Mouse (Mus musculus) gastrocnemius, adult 2 months (tissue): ENCODE measurements around the gene 1700019A02Rik. TPM values are rescaled to one million over a fixed set of nuclear protein-coding genes. Genes with fewer than 3 reads are reported as not detected.

Experiments used
- DNase-seq: peaks from one replicate; pipeline ENCODE4 v3.0.0; 2022
- H3K27ac ChIP-seq: fragments of 200-600 bp; 2 replicates; pipeline ENCODE4 v1.8.1; 2022; ENCODE audit warnings: mild to moderate bottlenecking
- H3K4me3 ChIP-seq: fragments of 200-600 bp; 2 replicates; pipeline ENCODE4 v1.8.1; 2022; ENCODE audit warnings: mild to moderate bottlenecking, moderate library complexity
- CTCF ChIP-seq: fragments of 200-600 bp; IDR thresholded peaks from 2 replicates; pipeline ENCODE4 v1.8.1; 2022; ENCODE audit warnings: antibody characterized with exemption, mild to moderate bottlenecking, moderate library complexity
- intact Hi-C: fragments of 180-260 bp; cut with DNase I; formaldehyde crosslinking; loops from one replicate; pipeline ENCODE4 v1.15.1; 2025
- long read RNA-seq, 2 experiments: library from polyadenylated mRNA; stranded (forward); transcript quantifications; one replicate each; pipeline ENCODE4 v2.0.0; 2021
- total RNA-seq, 2 experiments: library from RNA; stranded (reverse); gene quantifications; 2 replicates each; pipeline ENCODE4 v1.2.3; 2021

The 1700019A02Rik gene
- not detected for total RNA-seq
- long read RNA-seq, experiment 1, result 0 reads
- long read RNA-seq, experiment 2, result 0 reads

DNA sequence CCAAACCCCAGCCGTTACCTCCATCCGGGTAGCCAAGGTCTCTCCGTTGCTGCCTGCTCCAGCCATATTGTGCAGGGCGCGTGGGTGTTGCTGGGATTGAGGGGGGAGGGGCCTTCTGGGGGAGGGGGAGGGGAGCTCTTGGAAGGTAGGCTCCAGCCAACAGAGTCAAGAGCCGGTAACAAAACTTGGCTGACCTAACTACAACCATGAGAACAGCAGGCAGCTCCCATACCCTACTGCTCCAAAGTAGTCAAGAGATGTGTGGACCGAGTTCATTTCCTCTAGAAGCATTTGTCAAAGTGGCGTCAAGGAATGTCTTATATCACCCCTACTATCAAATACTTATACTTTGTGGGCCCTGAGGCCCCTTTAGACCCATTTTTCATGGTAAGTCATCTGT lies at the start of gene 1700019A02Rik:
Gene 1700019A02Rik, minus strand, starts transcription at position 101 of the 400 bp plus-strand sequence.
- intact Hi-C loops, result no loop called here
- Histone ChIP-seq H3K4me3 (no peak within 1 kb of the TSS), H3K27ac (no peak within 1 kb of the TSS)
- no peak for DNase-seq
- TF ChIP-seq CTCF, result no peak

DNA sequence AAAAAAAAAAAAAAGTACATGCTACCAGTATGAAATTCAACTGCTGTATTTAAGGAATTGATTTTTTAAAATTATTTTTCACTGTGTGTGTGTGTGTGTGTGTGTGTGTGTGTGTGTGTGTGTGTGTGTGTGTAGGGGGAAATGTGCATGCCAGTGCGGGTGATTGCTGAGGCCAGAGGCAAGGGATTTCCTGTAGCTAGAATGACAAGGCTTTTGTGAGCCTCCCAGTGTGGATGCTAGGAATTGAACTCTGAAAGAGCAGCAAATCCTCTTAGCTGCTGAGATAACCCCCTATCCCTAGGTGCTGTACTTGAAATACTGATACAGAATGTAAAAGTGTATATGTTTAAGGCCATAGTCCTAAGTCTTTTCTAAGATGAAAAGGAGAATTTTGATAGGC lies 38.6 kb upstream of the 1700019A02Rik start:
- no peak for TF ChIP-seq CTCF
- H3K4me3 ChIP-seq, result no peak overlapping the region
- H3K27ac ChIP-seq, result peak overlapping the region; percentile 84
- peak; percentile 21 for DNase-seq
- intact Hi-C loops, result no loop called here

DNA sequence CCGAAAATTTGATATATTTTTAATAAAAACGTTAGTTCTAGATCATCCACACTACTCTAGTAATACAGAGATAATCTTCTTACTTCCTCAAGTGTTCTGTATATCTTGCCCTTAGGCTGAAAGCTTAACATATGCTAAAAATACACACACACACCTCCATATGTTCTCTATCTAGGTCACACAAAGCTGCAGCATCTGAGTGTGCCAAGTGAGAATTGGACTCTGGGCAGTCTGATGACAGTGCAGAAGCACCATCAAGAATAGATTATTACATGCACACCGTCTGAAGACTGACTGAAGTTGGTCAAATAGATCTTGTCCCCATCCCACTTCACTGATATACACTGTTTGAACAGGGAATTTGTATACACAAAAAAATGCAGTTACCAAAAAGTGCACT lies 38.2 kb upstream of the 1700019A02Rik start:
- peak; percentile 53 for DNase-seq
- no peak for TF ChIP-seq CTCF
- Histone ChIP-seq H3K27ac (peak overlapping the region; percentile 84), H3K4me3 (no peak overlapping the region)
- intact Hi-C loops, result no loop called here

DNA sequence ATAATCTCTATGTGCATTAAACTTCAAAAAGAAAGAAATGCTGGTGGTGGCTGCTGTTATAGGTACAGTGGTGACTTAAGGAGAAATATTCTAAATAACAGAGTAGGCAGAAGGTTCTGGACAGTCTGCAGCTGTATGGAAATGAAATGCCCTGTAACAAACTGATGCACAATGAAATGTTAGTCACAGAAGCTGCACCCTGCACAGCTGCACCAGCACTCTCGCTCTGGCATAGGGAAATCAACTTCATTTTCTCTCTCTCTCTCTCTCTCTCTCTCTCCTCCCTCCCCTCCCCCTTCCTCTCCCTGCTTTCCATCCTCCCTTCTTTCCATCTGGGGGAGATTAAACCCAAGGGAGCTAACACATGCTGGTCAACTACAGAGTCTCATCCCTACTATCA lies 37.3 kb upstream of the 1700019A02Rik start:
- no peak for DNase-seq
- no peak overlapping the region for H3K4me3 ChIP-seq
- TF ChIP-seq CTCF, result no peak
- peak overlapping the region; percentile 84 for H3K27ac ChIP-seq
- intact Hi-C loops, result no loop called here

DNA sequence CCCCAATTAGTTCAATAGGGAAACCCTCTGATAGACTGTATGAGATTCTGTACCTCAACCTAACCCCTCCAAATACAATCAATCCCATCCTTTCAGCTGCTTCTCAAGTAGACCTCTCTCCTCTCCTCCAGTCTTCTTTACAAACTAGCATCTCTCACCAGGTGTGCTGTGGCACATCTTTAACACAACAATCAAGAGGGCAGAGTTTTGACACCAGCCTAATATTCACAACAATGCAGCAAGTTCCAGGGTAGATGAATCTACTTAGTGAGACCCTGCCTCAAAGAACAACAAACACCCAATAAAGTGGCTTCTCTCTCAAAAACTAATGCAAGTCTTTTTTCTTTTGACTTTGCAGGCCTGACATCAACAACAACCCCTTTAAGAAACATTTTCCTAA lies 22.7 kb upstream of the 1700019A02Rik start:
- intact Hi-C loops, result no loop called here
- no peak overlapping the region for H3K27ac ChIP-seq
- DNase-seq, result no peak
- H3K4me3 ChIP-seq, result no peak overlapping the region
- no peak for TF ChIP-seq CTCF

DNA sequence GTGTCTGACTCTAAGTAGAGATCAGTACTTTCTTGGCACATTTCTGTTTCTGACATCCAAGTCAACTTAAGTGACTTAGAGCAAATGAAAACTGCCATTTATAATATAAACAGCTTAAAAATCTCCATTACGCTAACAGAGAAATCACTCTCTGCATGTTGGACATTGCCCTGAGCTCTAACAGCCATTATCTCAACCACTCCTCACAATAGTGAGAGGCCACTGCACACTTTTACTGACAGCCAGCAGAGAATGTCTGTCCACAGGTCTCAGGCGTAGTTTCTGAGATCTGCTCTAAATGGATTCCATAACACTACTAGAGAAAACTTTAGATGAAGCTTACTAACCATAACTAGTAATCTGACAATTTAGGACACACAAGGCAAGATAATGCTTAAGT lies 16.5 kb upstream of the 1700019A02Rik start:
- no peak overlapping the region for H3K4me3 ChIP-seq
- TF ChIP-seq CTCF, result no peak
- no peak overlapping the region for H3K27ac ChIP-seq
- no peak for DNase-seq
- intact Hi-C loops, result no loop called here

DNA sequence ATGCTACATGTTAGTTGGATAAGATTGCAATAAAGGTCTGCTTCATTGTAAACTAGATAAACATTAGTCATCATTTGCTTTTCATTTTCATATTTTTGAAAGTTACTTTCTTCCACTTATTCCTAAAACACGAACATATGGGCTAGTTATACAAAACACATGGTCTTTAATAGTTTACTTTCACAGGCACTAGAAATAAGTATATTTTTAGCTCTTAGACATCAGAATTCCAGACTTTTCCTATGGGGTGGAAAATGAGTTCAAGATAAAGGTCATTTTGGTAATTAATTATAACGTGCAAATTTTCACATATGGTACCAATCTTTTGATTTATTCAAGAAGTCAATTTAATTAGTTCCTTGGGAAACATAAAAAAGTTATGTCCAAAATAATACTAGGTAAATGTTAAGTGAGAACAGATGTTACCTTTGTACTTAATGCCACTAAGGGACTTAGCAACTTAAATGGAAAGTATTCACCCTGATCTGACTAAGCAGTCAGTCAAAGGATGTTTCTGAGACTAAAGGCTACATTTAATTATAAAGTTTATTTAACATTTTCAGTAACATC lies 14.3 kb upstream of the 1700019A02Rik start:
- Histone ChIP-seq H3K4me3 (no peak overlapping the region), H3K27ac (no peak overlapping the region)
- intact Hi-C loops, result no loop called here
- no peak for TF ChIP-seq CTCF
- DNase-seq, result no peak

DNA sequence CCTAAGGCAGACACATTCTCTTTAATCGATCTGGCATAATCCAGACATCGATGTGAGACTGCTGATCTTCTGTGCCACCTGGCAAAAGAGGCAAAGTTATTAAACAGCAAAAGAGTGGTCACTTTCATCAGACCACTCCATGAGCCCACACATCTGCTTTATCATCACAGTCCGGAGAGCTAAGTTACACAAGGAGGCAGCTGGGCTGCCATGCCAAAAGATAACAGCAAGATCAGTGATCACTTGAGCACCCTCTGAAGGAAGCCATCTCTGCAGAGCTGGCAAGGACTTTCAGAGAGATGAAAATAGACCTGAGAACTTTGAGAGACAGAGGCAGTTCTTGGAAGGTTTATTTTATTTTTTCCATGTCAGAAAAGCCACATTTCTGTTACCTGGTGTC lies 7.1 kb upstream of the 1700019A02Rik start:
- TF ChIP-seq CTCF, result no peak
- intact Hi-C loops, result no loop called here
- no peak for DNase-seq
- no peak overlapping the region for H3K27ac ChIP-seq
- no peak overlapping the region for H3K4me3 ChIP-seq

DNA sequence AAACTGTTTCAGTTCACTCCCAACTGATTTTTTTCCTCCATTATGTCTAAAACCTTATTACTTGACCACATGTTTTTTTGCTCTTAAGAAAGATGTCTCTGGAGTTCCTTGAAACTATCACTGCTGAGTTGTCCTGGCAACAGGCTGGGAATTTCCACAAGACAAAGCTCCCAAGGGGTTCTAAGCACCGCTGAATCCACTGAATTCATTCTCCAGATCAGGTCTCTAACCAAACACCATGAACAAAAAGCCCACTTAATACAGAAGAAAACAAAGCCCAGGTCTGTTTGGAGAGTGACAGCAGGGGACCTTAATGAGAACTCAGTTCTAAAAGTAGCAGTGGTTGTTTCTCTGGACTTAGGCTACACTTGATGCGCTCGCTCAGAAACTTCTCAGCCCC lies 3.8 kb upstream of the 1700019A02Rik start:
- DNase-seq, result no peak
- TF ChIP-seq CTCF, result no peak
- no peak overlapping the region for H3K4me3 ChIP-seq
- intact Hi-C loops, result no loop called here
- H3K27ac ChIP-seq, result no peak overlapping the region

DNA sequence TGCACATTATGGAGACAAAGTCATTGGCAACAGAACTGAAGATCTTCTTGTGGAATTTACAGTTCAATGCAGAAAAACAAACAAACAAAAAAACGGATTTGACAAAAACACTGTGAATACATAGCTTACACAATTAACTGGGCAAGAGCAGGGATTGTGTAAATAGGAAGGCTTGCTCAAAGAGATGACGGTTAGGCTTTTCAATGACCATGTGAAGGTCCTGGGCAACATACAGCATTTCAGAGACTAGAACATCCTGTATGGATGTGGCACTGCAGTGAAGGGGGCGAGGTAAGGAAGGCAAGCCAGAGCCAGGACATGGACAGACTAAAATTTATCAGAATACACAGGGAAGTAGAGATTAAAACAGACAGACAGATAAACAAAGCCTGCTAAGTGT lies 2.2 kb upstream of the 1700019A02Rik start:
- no peak for TF ChIP-seq CTCF
- intact Hi-C loops, result no loop called here

DNA sequence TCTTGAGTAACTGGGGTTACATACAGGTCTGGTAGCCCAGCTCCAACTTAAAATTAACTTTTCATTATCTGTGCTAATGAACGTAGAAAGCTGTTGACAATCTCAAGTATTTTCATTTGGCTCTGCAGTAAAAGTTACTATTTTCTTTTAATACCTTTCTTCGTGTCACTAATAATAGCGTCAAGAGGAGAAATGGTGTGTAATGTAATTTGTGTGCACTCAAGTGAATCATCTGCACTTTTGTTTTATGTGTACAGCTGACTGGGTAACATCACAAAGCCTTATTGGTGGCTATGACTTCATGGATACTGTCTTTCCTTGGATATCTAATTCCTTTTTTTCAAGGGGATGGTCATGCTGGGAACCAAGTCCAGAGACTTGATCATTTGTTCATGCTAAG lies 1.1 kb downstream of the 1700019A02Rik start:
- H3K4me3 ChIP-seq, result no peak overlapping the region
- TF ChIP-seq CTCF, result no peak
- intact Hi-C loops, result no loop called here

More for the DNA sequence above, 2.2 kb upstream of the 1700019A02Rik start:
- Histone ChIP-seq H3K4me3 (no peak overlapping the region), H3K27ac (no peak overlapping the region)
- DNase-seq, result no peak

DNA sequence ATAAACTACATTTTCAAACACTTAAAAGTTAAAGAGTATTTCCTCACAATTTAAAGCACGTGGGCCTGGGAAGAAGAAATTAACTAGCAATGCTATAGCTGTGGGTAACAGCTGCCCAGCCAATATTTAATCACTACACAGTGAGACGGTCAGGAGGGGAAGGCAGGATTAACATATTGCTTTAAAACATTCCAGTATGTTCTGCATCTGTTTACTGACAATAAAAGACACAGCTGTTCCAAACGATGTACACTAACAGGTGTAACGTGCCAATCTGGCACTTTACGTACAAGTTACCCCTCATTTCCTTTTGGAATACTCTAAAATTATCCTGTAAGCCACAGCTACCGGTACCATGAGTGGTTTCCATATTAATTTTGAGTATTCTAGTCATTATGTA lies 29.7 kb downstream of the 1700019A02Rik start:
- intact Hi-C loops, result no loop called here
- TF ChIP-seq CTCF, result no peak
- H3K27ac ChIP-seq, result no peak overlapping the region
- H3K4me3 ChIP-seq, result no peak overlapping the region
- no peak for DNase-seq

More for the DNA sequence above, 1.1 kb downstream of the 1700019A02Rik start:
- no peak overlapping the region for H3K27ac ChIP-seq
- no peak for DNase-seq

DNA sequence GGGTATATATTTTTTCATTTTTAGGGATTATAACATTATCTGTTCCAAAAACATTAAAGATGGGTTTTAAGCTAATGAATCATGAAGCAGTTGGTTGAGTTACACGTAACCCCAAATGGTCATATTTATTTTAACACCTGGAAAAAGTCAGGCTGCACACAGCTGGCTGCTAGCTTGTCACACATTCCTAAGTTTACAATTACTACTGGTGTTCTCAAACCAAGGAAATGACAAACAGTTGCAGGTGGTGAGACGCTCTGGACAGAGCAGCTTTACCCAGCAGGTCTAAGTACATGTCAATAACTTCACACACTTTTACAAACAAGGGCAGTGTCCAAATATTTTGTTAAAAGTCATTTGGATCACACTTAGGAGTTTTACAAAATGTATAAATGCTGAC lies 64.4 kb downstream of the 1700019A02Rik start:
- intact Hi-C loops, result no loop called here
- Histone ChIP-seq H3K4me3 (no peak overlapping the region), H3K27ac (no peak overlapping the region)
- TF ChIP-seq CTCF, result no peak
- DNase-seq, result no peak

DNA sequence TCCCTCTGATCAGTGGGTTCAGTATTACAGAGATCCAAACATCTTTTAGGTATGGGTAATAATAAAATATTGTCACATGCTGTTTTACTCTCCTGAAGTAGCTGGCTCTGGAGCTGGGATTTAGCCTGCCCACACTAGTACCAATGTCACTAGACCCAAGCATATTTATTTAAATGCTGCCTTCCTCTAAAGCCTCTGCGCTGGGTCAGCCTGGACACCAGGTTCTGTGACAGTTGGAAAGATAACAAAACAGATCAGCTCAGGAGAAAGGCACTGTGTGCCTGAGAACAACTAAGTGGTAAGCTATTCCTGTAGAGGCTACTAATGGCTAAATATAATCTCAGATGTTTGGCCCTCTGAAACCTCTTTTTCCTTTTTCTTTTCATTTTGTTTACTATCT lies 76.9 kb downstream of the 1700019A02Rik start:
- Histone ChIP-seq H3K4me3 (no peak overlapping the region), H3K27ac (no peak overlapping the region)
- intact Hi-C loops, result no loop called here
- DNase-seq, result no peak
- no peak for TF ChIP-seq CTCF

Other genes starting within 250 kb of the 1700019A02Rik start
- 1 to 10 TPM; 1.0 to 1.1 TPM for gene 1700019D03Rik, start 167.5 kb downstream of the 1700019A02Rik start, total RNA-seq
- gene Mstn, start 126.0 kb downstream of the 1700019A02Rik start, total RNA-seq, result 10 to 100 TPM; 34.7 to 67.0 TPM
- 1 to 10 TPM; 4.4 to 4.9 TPM for gene Pms1, start 109.4 kb upstream of the 1700019A02Rik start, total RNA-seq
- 1 to 10 TPM; 5.8 to 8.9 TPM for gene Ormdl1, start 109.5 kb upstream of the 1700019A02Rik start, total RNA-seq
- under 1 TPM in 1 of 2 experiments, not detected in 1; 0.92 TPM for gene Gm28778, start 109.5 kb upstream of the 1700019A02Rik start, total RNA-seq
- gene Osgepl1, start 126.0 kb upstream of the 1700019A02Rik start, total RNA-seq, result 10 to 100 TPM; 22.4 to 33.2 TPM
- 10 to 100 TPM; 11.9 to 14.2 TPM for gene Asdurf, start 165.0 kb upstream of the 1700019A02Rik start, total RNA-seq
- under 1 TPM in 1 of 2 experiments, not detected in 1; 0.41 TPM for gene Gm28551, start 165.0 kb upstream of the 1700019A02Rik start, total RNA-seq
- 10 to 100 TPM; 65.2 to 68.0 TPM for gene Asnsd1, start 165.1 kb upstream of the 1700019A02Rik start, total RNA-seq